Mouse (Mus musculus) left cerebral cortex, adult 11 months (tissue): ENCODE measurements around the gene Itgal.
A peak's percentile ranks its signal among the peaks of the same experiment; 100 is the strongest.
"Not testable (repeated sequence)": the region's sequence is repeated elsewhere in the genome, so short reads cannot be mapped to it uniquely, and the experiment has no call there.

Source experiments
- DNase-seq: peaks from one replicate; pipeline ENCODE4 v3.0.0; 2022; ENCODE audit warnings: low spot score

Itgal gene

DNA sequence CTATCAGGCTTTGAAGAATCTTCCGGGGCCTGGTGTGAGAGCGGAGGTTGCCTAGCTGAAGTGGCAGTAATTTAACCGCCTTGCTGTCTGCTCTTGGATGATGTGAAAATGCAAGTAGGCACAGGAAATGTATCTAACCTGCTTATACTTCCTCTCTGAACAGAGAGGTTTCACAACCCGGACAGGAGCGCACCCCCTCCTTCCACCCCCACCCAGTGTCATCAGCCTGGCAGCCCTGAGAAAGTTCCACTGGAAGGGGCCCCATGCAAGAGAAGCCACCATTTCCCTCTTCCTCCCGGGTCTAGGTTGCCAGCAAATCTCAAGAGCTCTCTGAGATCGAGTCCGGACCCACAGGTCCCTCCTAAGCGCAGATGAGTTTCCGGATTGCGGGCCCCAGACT, at the start of gene Itgal:
Gene Itgal (plus strand): TSS at position 163 of the 400 bp plus-strand sequence.
- DNase-seq = no peak

DNA sequence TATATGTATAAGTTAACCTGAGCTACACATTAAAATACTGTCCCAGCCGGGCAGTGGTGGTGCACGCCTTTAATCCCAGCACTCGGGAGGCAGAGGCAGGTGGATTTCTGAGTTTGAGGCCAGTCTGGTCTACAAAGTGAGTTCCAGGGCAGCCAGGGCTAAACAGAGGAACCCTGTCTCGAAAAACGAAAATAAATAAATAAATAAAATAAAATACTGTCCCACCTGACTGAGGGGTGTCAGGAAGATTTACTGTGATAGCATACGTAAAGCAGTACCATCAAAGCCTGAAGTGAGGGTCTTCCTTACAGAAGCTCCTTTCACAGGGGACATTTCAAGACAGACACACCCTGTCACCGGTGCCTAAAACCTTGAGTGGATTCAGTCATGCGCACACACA, 45.5 kb upstream of the Itgal start:
- not testable (repeated sequence) for DNase-seq

DNA sequence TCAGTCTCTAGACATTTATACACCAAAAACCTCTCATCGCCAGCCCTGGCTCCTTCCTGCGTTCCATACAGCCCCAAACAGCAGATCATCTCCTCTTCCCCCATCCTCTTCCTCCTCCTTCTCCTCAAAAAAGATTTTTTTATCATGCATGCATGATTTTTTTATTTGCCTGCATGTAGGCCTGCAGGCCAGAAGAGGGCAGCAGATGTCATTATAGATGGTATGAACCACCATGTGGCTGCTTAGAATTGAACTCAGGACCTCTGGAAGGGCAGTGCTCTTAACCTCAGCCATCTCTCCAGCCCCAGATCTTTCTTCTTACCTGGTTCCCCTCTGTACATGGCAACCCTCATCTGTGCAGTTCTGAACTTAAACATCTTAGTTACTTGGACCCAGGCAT, 43.6 kb upstream of the Itgal start:
- DNase-seq = no peak

DNA sequence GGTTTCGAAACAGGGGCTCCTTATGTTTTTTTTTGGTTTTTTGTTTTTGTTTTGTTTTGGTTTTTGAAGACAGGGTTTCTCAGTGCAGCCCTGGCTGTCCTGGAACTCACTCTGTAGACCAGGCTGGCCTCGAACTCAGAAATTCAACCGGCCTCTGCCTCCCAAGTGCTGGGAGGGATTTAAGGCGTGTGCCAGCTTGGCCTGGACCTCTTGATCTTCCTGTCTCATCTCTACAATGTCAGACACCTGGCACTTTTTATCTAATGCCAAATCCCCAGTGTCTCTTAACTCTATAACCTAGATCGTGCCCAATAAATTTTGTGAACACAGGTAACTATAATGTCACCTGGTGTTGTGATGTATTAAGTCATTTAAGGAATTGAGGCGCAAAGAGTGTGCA, 42.7 kb upstream of the Itgal start:
- no peak for DNase-seq

DNA sequence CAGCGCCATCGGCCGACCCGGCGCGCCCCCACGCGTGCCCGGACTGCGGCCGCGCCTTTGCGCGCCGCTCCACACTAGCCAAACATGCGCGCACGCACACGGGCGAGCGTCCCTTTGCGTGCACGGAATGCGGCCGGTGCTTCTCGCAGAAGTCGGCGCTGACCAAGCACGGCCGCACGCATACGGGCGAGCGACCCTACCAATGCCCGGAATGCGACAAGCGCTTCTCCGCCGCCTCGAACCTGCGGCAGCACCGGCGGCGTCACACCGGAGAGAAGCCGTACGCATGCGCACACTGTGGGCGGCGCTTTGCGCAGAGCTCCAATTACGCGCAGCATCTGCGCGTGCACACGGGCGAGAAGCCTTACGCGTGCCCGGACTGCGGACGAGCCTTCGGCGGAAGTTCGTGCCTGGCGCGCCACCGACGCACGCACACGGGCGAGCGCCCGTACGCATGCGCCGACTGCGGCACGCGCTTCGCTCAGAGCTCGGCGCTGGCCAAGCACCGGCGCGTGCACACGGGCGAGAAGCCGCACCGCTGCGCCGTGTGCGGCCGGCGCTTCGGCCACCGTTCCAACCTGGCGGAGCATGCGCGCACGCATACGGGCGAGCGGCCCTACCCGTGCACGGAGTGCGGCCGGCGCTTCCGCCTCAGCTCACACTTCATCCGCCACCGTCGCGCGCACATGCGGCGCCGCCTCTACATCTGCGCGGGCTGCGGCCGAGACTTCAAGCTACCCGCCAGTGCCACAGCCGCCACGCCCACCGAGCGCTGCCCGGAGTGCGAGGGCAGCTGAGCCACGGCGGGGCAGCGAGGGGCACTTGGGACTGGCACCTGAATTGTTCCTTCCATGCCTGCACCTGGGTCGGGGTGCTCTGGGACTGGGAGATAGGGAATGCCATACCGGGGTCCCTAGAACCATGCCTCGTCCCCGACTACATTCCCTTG, 42.0 kb upstream of the Itgal start:
- peak; percentile 89 for DNase-seq

DNA sequence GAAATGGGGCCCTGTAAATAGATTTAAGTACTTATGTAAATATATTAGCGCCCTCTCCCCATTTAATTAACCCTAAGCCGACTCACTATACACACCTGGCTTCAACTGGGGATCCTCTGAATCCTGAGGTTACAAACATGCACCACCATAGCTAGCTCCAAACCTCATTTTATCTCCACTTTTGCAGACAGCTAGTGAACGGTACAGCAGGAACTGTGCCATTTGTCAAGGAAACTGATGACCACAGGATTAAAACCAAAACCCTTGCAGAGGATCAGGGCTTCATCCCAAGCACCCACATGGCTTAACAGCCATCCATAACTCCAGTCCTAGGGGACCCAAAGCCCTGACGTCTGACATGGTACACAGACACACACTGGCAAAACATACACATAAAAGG, 41.1 kb upstream of the Itgal start:
- DNase-seq = no peak

DNA sequence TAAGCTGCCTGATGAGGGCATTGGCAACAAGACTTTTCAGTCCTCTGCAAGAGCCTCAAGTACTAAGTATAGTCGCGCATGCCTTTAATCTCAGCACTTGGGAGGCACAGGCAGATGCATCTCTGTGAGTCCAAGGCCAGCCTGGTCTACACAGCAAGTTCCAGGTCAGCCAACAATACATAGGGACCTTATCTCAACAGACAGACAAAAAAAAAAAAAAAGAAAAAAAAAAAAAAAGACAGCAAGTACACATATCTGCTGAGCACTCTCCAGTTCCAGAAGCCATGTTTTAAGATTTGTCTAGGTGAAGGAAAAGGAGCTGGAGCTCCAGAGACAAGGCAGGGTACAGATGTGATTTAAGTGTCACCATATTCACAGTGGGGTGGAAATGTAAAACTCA, 40.1 kb upstream of the Itgal start:
- no peak for DNase-seq

DNA sequence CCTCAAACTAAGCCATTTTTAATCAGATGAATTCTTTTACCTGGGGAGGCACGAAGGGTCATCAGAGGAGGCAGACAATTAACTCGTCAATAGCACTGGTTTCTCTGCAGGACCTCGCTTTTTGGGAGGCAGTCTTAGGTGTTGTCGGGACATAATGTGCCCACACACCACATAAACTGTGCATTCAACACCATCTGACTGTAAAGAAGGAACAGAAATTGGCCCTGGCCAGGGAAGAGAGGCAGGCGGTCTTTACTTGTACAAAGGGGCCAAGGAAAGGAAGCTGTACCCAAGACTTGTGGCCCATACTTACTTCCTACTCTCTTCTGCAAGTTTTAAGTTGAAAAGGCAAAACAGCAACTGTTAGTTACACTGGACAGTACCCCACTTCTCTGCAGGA, 39.5 kb upstream of the Itgal start:
- DNase-seq = no peak

DNA sequence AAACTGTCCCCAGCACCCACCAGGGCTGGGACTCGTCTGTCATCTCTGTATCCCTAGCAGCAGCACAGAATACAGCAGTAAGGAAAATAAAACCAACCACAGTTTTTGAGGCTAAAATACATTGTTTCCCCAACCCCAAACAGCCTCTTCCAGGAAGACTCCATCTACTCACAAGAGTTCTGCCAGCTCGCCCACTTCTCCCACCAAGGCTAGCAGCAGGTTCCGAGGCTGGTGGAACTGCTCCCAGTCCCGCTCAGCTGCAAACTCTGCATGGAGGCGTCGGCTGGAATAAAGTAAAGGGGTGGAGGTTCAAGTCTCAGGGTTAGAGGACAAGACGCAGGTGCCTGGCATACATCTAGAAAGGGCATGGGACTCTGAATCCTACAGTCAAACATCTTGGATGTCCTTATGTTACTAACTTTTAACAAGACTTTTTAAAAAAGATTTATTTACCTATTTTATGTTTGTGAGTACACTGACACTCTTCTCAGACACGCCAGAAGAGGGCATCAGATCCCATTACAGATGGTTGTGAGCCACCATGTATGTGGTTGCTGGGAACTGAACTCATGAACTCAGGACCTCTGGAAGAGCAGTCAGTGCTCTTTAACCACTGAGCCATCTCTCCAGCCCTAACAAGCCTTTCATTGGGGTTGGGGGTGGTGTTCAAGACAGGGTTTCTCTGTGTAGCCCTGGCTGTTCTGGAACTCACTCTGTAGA, 36.7 kb upstream of the Itgal start:
- DNase-seq = no peak

DNA sequence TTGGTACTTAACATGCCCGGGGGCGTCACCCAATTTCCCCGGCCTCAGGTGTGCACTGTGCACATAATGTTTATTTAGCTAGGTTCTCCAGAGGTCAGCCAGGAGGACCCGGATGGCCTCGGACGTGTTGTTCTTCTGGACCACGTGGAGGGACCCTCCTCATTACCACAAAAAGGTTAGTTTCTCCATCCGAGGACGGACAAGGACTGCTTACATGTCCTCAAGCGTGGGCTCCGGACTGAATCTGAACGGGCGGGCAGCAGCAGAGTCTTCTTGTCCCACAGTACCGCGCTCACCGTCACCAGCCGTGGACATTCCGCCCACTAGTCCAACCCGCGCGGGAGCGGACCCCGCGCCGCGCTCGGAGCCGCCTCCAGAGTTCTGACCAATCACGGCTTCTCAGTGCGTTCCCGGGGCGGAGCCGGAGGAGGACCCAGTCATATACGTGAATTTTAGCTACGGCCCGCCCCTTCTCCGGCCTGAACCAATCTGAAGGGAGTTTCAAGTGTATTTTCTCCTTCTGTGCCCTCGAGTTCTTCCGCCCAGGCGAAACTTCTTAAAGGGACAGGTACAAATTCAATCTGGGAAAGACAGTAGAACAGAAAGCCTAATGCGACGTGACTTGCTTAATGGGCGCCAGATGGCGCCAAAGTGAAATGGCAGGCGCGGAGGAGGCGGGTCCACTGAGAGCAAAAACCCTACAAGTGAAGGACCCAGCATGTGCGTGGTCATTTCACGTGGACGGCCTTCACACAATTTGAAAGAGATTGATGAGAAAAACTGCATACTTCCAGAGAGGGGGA, 35.5 kb upstream of the Itgal start, which contains the start of gene Dctpp1:
Gene Dctpp1 (minus strand): TSS at position 401 of the 803 bp plus-strand sequence.
- peak; percentile 99 for DNase-seq

DNA sequence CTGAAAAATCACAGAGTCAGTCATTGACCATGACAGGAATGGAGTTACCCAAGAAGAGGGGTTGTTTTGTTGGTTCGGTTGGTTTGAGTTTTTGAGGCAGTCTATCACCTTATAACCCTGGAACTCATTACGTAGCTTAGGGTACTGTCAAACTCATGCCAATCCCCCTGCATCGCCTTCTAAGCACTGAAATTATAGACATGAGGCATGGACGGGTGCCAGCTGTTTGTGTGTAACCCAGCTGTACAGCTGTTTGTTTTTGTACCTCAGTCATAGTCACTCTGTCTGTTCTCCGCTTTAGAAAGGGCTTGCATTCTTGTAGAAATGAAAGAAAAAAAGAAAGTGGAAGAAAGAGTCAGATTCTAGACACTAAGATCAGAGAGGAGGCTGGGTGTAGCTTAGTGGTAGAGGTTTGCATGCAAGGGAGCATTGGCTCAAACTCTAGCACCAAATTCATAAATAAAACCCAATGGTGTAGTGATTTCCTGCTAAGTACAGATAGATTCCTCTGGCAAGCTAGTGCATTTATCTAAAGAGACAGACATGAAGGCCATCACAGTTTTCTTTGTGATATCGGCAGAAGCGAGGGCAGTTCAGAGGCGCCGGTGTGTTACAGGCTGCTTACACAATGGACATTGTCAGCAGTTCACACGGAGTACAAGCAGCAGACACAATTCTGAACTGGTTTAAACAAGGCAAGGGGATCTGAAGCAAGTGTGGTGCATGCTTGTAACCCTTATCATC, 33.7 kb upstream of the Itgal start:
- no peak for DNase-seq

DNA sequence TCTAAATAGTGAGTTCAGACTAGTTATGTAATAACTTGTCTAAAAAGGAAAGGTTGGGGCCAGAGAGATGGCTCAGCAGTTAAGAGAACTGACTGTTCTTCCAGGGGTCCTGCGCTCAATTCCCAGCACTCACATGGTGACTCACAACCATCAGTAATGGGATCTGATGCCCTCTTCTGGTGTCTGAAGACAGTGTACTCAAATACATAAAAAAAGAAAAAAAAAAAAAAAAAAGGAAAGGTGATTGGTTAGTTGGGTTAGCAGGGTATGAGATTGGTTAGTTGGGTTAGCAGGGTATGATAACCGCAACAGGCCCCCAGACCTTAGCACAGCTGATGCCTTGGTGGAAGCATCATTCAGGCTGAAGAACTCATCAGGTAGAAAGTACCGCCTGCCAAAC, 32.5 kb upstream of the Itgal start:
- DNase-seq = no peak

DNA sequence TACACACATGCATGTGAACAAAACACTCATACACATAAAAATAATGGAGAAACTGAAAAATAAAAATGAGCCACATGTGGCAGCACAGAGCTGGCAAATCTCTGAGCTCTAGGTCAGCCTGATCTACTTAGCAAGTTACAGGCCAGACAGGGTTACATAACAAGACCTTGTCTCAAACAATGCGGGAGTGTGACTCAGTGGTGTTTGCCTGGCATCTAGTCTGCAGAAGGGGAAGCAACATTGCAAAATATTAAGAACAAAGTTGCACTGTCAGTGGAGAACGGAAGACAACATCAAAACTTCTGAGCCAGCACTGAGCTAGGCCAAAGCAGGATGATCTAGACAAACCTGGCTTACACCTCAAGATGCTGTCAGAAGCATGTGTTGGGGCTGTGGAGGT, 25.8 kb upstream of the Itgal start:
- DNase-seq = no peak

DNA sequence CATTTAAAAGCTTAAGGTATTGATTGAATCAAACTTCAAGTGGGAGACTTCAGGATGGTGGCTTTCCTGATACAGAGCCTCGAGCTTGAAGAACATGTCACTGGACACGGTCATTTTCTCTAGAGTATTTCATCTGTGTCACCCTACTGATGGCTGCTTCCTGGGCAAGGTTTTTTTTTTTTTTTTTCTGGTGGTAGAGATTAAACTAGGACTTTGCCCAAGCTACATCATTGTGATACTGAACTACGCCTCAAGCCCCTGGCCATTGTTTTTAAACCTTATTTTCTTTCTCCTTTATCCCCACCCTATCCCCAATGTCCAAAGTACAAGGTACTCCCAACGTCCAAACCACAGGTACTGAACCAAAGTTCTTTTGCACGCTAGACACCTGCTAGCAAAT, 25.4 kb upstream of the Itgal start:
- no peak for DNase-seq

DNA sequence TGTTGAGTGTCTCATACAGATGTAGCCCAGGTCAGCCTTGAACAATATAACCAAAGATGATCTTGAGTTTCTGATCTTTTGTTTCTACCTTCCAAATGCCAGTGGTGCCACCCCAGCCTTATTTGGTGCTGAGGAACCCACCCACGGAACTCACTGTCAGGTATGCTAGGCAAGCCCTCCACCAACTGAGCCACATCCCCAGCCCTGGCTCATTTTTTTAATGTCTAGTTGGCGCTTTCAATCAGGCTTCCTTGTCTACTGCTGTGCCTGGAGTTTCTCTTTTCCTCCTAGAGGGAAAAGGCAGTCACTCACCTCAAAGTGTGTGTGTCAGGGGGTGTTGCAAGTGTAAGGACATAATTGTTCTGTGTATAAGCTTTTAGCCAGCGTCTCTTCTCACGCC, 25.0 kb upstream of the Itgal start:
- DNase-seq = no peak

DNA sequence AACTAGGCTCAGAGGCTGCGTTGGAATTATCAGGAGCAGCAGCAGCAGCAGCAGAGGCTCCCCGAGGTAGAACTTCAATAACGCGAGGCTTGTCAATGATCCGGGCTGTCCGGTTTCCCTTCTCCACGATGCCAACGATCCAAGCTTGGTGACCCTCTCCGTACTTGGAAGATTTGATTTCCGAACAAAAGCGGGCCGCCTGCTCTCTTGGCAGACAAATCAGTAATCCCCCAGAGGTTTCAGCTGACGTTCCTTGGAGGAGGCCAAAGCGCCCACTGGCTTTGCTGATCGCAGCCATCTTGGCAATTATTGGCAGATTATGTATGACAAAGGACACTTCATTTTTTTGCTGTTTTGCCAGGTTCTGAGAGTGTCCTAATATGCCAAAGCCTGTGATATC, 23.5 kb upstream of the Itgal start:
- DNase-seq = no peak

DNA sequence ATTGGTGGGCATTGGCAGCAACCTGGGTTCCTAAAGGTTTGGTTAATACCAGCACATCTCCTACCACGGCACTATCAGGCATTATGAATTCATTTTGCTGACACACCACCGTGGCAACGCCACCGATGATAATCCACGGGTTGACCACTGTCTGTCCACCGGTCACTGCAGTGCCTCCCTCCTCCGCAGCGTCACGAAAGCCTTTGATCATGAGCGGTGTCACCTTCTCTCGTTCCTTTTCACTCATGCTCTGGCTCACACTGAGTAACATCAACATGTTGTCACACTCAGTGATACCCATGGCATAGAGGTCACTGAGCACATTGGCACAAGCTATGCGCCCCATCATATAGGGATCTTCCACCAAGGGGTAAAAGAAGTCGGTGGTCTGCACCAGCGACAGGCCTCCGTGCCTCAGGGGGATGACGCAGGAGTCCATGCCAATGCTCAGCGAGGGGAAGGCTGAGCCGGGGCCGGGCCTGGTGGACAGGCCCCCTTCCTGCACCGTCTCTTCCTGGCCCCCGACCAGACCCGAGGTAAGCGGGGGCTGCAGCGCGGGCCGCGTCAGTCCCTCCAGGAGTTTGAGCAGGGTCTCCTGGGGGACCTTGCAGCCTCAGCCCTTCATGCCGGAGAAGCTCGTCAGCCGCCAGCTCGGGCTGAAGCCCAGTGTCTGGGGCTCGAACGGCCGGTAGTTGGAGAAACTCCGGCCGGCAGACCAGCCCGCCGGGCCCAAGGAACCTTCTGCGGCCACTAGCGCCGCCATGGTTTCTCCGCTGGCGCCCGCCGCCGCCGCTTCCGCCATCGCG, 22.7 kb upstream of the Itgal start:
- no peak for DNase-seq

DNA sequence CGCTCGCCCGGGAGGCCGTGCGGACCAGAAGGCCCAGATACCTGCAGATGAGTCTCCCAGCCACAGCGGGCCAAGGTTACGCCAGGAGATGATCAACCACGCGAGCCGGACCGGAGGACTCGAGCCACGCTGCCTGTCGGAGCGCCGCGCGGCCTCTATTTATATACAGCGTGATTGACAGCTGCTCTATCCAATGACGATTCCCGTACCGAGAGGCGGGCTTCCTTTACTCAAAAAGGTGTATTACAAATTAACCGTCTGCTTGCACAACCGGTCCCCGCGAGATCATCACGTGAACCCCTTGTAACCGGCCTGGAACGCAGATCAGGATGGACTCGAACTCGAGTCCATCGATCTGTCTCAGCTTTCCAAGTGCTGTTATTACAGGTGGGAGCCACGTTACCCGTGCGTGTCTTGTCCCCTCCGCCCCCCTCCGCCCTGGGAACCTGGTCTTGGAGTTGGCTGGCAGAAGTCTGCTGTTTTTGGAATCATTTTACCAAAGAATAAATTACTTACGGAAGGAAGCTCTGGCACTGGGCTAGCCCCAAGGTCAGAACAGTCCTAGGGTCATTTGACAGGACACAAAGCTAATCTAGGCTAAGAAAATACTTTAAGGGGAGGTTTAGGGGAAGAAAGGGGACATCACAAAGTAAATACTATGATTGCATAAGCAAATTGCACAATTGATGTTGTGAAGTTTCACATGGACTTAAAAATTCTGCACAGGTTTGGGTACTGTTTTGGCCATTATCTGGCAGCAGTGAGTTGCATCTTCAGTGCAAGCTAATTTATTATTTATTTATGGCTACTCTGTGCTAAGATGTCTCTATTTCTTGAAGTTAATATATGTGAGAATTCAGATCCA, 21.9 kb upstream of the Itgal start, which contains the start of gene Sephs2:
Gene Sephs2 (minus strand): TSS at position 131 of the 865 bp plus-strand sequence.
- peak; percentile 93 for DNase-seq

DNA sequence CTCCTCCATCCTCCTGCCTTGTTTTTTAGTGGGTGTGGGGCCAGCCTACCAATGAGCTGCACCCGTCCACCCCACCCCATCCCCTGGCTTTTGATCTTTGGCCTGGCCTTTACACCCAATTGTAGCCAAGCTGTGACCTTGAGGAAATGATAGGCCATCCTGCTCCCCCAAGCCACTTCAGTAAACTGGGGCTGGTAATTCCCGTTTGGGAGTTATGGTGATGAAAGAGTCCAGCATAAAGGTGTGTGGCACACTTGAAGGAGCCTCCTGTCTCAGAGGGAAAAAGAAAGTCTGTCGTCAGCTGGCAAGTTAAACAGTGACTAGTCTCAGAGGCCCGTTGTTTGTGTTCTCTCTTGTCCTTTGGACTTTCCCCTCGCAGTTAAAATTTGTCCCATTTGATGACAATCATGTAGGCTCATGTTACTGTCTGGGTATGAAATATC, 19.5 kb upstream of the Itgal start:
- no peak for DNase-seq

DNA sequence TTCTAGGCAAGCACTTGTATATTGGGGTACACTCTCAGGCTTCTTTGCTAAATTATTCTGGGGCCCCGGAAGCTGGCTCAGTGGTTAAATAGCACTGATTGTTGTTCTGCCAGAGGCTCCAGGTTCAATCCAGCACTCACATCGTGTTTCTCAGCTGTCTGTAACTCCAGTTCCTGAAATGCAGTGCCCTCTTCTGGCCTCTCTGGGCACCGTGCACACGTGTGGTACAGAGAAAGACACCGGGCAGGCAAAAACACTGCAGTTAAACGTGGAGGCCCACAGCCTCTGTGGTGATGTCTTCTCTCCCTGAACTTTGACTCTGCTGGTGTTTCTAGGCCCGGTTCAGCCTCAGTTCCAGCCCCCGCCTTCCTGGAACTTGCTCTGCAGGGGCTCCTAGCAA, 17.7 kb upstream of the Itgal start:
- no peak for DNase-seq
